Mouse (Mus musculus) ES-E14 (cell line): ENCODE measurements around the gene Flna.

ENCODE experiments used
- CHD2 ChIP-seq: IDR thresholded peaks from 2 replicates; pipeline ENCODE4 v1.6.1; 2014; ENCODE audit warnings: mild to moderate bottlenecking, low read depth, low read length, inconsistent platforms
- HCFC1 ChIP-seq: IDR thresholded peaks from 2 replicates; pipeline ENCODE4 v1.6.1; 2012; ENCODE audit warnings: low read length, inconsistent platforms, borderline replicate concordance; ENCODE audit not compliant: insufficient read depth
- MAFK ChIP-seq: IDR thresholded peaks from 2 replicates; pipeline ENCODE4 v1.6.1; 2014; ENCODE audit warnings: mild to moderate bottlenecking, low read depth, low read length, inconsistent platforms; ENCODE audit not compliant: insufficient read depth
- ZC3H11A ChIP-seq: IDR thresholded peaks from 2 replicates; pipeline ENCODE4 v1.6.1; 2012; ENCODE audit warnings: low read depth, mild to moderate bottlenecking, inconsistent platforms, low read length, borderline replicate concordance
- ZNF384 ChIP-seq: IDR thresholded peaks from 2 replicates; pipeline ENCODE4 v1.6.1; 2012; ENCODE audit warnings: low read depth, low read length, inconsistent platforms

DNA sequence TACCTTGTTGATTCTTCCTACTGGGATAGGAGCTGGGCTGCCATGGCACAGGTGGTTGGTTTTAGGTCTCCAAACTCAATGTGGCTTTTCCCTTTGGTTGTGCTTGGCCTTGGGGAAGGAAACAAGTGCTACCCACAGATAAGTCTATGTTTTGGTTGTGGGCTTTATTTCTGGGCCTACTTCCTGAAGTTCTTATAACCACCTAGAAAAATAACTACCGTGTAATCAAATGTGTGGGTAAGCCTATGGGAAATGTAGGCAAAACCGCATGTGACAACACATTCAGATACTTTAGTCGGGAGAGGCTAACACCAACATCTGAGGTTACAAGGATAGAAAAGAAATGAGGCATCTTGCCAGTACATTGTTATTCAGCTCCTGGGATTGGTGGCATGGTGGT lies 8.1 kb upstream of the Flna start:
- TF ChIP-seq MAFK, result no peak
- no peak for TF ChIP-seq ZC3H11A
- no peak for TF ChIP-seq HCFC1
- no peak for TF ChIP-seq ZNF384
- TF ChIP-seq CHD2, result no peak
